Mouse (Mus musculus) kidney, embryonic 15.5 days (tissue): ENCODE results near the gene Tmod1. TPM values are rescaled to one million over a fixed set of nuclear protein-coding genes. Genes with fewer than 3 reads are reported as not detected.

Experiments used
- ATAC-seq: fragments of 200-750 bp; cut with Nextera tagmentation; replicated peaks from 2 replicates; pipeline ENCODE4 v1.8.0; 2017; ENCODE audit warnings: moderate TSS enrichment; ENCODE audit not compliant: low FRiP score
- H3K27ac ChIP-seq: fragments of 300-500 bp; sonication (generic); 2 replicates; pipeline ENCODE4 v1.5.1; 2015; ENCODE audit warnings: mild to moderate bottlenecking, inconsistent platforms
- H3K27me3 ChIP-seq: fragments of 300-500 bp; sonication (generic); 2 replicates; pipeline ENCODE4 v1.6.1; 2015; ENCODE audit warnings: inconsistent platforms
- H3K36me3 ChIP-seq: fragments of 300-500 bp; sonication (generic); 2 replicates; pipeline ENCODE4 v1.6.1; 2015; ENCODE audit warnings: inconsistent platforms
- H3K4me1 ChIP-seq: fragments of 300-500 bp; sonication (generic); 2 replicates; pipeline ENCODE4 v1.6.1; 2015; ENCODE audit warnings: inconsistent platforms
- H3K4me2 ChIP-seq: fragments of 300-500 bp; sonication (generic); 2 replicates; pipeline ENCODE4 v1.6.1; 2015; ENCODE audit warnings: moderate library complexity, mild to moderate bottlenecking, inconsistent platforms
- H3K4me3 ChIP-seq: fragments of 300-500 bp; sonication (generic); replicated peaks from 2 replicates; pipeline ENCODE4 v1.5.1; 2015; ENCODE audit warnings: mild to moderate bottlenecking, inconsistent platforms
- H3K9ac ChIP-seq: fragments of 300-500 bp; sonication (generic); 2 replicates; pipeline ENCODE4 v1.6.1; 2015; ENCODE audit warnings: mild to moderate bottlenecking, inconsistent platforms
- H3K9me3 ChIP-seq: fragments of 300-500 bp; sonication (generic); replicated peaks from 2 replicates; pipeline ENCODE4 v1.6.1; 2016; ENCODE audit warnings: inconsistent platforms
- WGBS: fragments of 180-500 bp; shearing (Covaris S2); methylation state at CpG from one replicate; pipeline ENCODE4 v1.1.7; 2015; ENCODE audit warnings: mixed read lengths; 5-methylcytosine and 5-hydroxymethylcytosine counted together
- polyA plus RNA-seq: library from polyadenylated mRNA; unstranded; fragments of >200 nt; fragmentation: Nextera tagmentation; extraction: Ambion mirVana; gene quantifications from 2 replicates; pipeline ENCODE4 v1.2.1, GENCODE M21; 2015

Tmod1 gene
- polyA plus RNA-seq, 1 experiment from 2014 or later = 8.2 TPM

GRCm38 (mm10) chr4:46096546-46096945 lies 57.8 kb downstream of the Tmod1 start:
- Histone ChIP-seq H3K9ac (no peak overlapping the region), H3K9me3 (no peaks in the 10 kb centered on the region), H3K36me3 (no peaks in the 10 kb centered on the region), H3K4me3 (no peak overlapping the region), H3K4me1 (peaks cover 35% of the 10 kb centered on the region), H3K27ac (no peak overlapping the region), H3K27me3 (no peaks in the 10 kb centered on the region), H3K4me2 (no peak overlapping the region)
- ATAC-seq = no peak
- WGBS = 86% methylated on average over 7 of the region's 7 CpGs

- Histone ChIP-seq H3K4me1 (peaks cover 32% of the 10 kb centered on the region), H3K9me3 (no peaks in the 10 kb centered on the region), H3K36me3 (no peaks in the 10 kb centered on the region), H3K27ac (no peak overlapping the region), H3K4me2 (no peak overlapping the region), H3K4me3 (no peak overlapping the region), H3K27me3 (no peaks in the 10 kb centered on the region), H3K9ac (no peak overlapping the region)
- 81% methylated on average over 2 of the region's 2 CpGs for WGBS
- ATAC-seq = no peak
Measured at GRCm38 (mm10) chr4:46097591-46097990, 58.9 kb downstream of the Tmod1 start.

DNA sequence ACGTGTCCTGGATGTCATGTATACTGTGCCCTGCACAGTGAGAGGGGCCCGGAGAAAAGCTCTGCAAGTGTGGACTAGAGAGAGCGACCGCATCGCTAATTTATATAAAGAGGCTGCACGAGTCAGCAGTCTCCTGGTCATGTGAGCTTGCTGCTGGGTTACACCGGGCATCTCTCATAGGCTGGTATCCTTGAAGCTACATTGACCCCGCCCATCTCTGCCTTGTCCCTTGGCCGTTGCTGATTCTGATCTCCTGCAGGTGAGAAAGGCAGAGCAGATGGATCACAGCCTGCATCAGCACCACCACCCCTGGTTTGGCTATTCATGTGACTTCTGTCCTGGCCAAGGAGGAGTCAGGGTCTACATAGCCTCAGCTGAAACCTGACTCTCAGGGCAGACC lies 60.4 kb downstream of the Tmod1 start:
- Histone ChIP-seq H3K27me3 (no peaks in the 10 kb centered on the region), H3K9me3 (no peaks in the 10 kb centered on the region), H3K27ac (no peak overlapping the region), H3K4me1 (peaks cover 36% of the 10 kb centered on the region), H3K9ac (no peak overlapping the region), H3K4me2 (no peak overlapping the region), H3K4me3 (no peak overlapping the region), H3K36me3 (no peaks in the 10 kb centered on the region)
- 59% methylated on average over 9 of the region's 9 CpGs for WGBS
- no peak for ATAC-seq

GRCm38 (mm10) chr4:46100539-46100938 lies 61.8 kb downstream of the Tmod1 start:
- Histone ChIP-seq H3K4me3 (no peak overlapping the region), H3K4me1 (peaks cover 33% of the 10 kb centered on the region), H3K36me3 (no peaks in the 10 kb centered on the region), H3K9ac (no peak overlapping the region), H3K27ac (peak overlapping the region; percentile 92), H3K27me3 (no peaks in the 10 kb centered on the region), H3K9me3 (no peaks in the 10 kb centered on the region), H3K4me2 (peak overlapping the region; percentile 26; the same call in 1 of the 2 replicates)
- WGBS = 25% methylated on average over 7 of the region's 7 CpGs
- peak; percentile 72 for ATAC-seq

DNA sequence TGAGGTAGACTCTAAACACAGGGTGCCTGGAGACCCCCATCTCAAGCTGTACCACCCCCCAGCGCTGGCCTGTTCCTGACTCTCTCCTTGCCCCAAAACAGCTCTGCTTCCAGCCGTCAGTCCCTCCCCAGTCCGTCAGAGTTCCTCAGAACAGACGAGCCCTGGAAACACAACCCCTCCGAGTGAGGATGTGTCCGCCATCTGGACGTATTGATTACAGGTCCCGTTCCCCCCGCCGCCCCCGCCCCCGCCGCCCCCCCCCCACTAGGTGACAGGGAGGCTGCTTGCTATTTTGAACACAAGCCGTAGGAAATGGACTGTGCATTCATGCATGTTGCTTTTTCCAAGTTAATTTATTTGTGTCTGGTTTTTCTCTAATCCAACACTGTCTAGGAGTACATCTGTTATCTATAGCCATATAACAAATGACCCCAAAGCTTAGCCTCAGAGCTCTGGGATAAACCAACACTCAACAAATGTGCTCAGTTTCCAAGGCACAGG lies 62.5 kb downstream of the Tmod1 start:
- H3K27me3 ChIP-seq = no peaks in the 10 kb centered on the region
- no peaks in the 10 kb centered on the region for H3K9me3 ChIP-seq
- H3K9ac ChIP-seq = no peak overlapping the region
- 10% methylated on average over 14 of the region's 14 CpGs for WGBS
- H3K4me3 ChIP-seq = no peak overlapping the region
- no peaks in the 10 kb centered on the region for H3K36me3 ChIP-seq
- H3K4me1 ChIP-seq = peaks cover 33% of the 10 kb centered on the region
- peak overlapping the region; percentile 26; the same call in 1 of the 2 replicates for H3K4me2 ChIP-seq
- peak; percentile 66 for ATAC-seq
- peak overlapping the region; percentile 92 for H3K27ac ChIP-seq

DNA sequence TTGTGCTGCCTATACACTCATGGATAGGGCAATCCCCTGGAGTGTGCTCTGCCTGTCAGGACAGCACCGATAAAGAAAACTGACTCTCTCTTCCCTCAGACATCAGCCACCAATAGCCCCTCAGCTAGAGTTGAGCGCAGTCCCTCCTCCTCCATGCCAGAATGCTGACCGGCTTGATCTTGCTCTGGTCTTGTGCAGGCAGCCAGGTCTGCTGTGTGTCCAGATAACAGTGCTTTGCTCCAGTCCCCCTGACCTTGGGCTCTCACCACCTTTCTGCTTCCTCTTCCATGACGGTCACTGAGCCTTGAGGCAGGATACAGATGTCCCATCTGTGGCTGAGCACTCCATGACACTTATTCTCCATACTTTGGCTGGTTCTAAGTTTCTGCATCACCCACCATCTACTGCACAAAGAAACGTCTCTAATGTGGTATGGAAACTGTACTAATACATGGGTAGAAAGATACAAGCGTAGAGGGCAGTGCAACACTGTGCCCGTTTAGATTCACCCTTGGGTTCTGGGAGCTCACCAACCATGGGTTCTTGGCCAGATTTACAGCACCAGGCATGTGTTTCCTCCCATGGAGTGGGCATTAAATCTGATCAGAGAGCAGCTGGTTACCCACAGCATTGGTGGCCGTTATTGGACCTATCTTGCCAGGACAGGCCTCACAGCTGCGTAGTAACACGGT lies 63.5 kb downstream of the Tmod1 start:
- Histone ChIP-seq H3K27ac (peak overlapping the region; percentile 59), H3K4me2 (no peak overlapping the region), H3K27me3 (no peaks in the 10 kb centered on the region), H3K9me3 (no peaks in the 10 kb centered on the region), H3K4me1 (peaks cover 33% of the 10 kb centered on the region), H3K4me3 (no peak overlapping the region), H3K9ac (no peak overlapping the region), H3K36me3 (no peaks in the 10 kb centered on the region)
- no peak for ATAC-seq
- 84% methylated on average over 10 of the region's 10 CpGs for WGBS

DNA sequence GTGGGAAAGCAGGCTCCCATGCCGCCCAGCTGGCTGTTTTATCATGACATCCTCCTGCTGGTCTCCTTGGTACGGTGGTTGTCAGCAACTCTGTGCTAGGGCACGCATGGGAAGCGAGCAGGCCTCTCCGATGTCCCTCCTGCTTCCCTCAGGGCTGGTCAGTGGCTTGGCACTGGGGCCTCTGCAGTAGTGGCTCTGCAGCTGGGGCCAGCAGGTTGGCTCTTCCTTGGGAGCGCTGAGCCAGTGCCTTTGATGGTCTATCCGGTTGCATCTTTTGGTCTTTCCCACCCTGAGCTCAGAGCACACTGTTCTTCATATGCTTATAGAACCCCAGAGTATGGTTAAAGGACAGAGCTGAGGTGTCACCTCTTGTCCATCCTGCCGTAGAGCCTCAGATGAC lies 71.3 kb downstream of the Tmod1 start:
- H3K9me3 ChIP-seq = no peaks in the 10 kb centered on the region
- 67% methylated on average over 8 of the region's 8 CpGs for WGBS
- H3K9ac ChIP-seq = no peak overlapping the region
- no peaks in the 10 kb centered on the region for H3K27me3 ChIP-seq
- no peak overlapping the region for H3K4me2 ChIP-seq
- no peak overlapping the region for H3K27ac ChIP-seq
- peaks cover 27% of the 10 kb centered on the region for H3K36me3 ChIP-seq
- H3K4me3 ChIP-seq = no peak overlapping the region
- ATAC-seq = no peak
- no peaks in the 10 kb centered on the region for H3K4me1 ChIP-seq

DNA sequence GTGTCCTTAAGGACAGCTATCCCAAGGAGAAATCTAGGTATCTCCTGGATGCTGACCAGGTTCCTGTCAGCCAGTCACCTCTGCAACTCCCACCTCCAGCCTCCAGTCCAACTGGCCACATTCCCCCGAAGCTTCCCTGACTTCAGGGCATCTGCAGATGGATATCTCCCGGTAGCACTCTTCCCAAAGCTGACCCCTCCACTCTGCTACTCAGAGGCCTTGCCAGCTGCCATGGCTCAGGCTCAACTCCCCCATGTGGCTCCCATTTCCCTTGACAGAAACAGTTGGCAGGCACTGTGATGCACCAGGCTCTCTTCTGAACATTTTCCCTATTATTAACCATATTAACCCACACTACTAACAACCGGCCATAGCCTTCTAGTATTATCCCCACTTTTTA lies 72.6 kb downstream of the Tmod1 start:
- Histone ChIP-seq H3K4me2 (no peak overlapping the region), H3K27ac (no peak overlapping the region), H3K4me3 (no peak overlapping the region), H3K4me1 (no peaks in the 10 kb centered on the region), H3K36me3 (peaks cover 40% of the 10 kb centered on the region), H3K9ac (no peak overlapping the region), H3K27me3 (no peaks in the 10 kb centered on the region), H3K9me3 (no peaks in the 10 kb centered on the region)
- WGBS = 38% methylated on average over 3 of the region's 3 CpGs
- ATAC-seq = no peak

DNA sequence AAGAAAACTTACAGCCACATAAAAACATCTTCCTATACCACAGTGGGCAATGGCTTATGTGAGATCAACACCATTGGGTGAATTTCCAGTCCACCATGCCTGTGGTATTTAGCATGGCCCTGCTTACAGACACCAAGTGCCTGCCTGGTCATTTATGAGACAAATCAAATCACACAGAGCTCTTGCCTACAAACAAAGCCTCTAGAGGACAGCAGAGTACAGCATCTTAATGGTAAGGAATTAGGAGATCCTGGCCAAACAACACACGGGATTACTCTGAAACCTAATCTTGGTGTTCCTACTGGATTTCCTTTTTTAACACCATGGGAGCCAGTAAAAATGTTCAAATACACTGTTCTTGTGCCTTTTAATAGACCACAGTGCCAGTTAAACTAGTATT lies 76.6 kb downstream of the Tmod1 start:
- ATAC-seq = no peak
- no peak overlapping the region for H3K9ac ChIP-seq
- no peaks in the 10 kb centered on the region for H3K27me3 ChIP-seq
- no peaks in the 10 kb centered on the region for H3K9me3 ChIP-seq
- no peaks in the 10 kb centered on the region for H3K4me1 ChIP-seq
- no peak overlapping the region for H3K4me3 ChIP-seq
- peaks cover 76% of the 10 kb centered on the region for H3K36me3 ChIP-seq
- WGBS = 53% methylated on average over 1 of the region's 1 CpGs
- no peak overlapping the region for H3K4me2 ChIP-seq
- H3K27ac ChIP-seq = no peak overlapping the region

DNA sequence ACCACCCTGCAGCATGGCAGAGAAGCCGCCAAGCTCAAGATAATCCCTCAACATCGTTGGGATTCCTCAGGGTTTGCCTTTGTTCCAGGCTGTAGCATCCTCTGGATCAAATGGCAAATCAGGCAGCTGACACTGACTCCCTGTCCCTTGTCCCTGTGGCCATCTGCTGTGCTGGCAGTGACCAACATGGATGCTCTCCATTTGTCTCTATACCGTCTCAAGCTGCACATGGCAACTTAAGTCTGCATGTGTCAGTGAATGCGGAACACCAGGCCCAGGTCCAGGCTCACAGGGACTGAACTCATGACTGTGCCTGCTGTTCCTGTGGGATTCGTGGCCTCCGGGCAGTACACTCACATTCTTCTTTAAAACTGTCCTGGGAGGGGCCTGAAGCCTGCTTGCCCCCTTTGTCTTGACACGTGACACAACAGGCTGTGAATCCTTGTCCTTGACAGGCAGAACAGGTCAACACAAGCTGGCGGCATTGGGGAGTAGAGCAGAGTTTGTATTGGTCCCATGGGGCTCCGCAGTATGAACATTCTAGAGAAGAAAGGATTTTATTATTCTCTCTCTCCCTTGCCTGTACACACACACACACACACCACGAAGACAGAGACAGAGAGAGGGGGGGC lies 77.9 kb downstream of the Tmod1 start:
- whole genome bisulfite sequencing = 64% methylated on average over 10 of the region's 10 CpGs
- Histone ChIP-seq H3K4me1 (no peaks in the 10 kb centered on the region), H3K36me3 (peaks cover 90% of the 10 kb centered on the region), H3K27me3 (no peaks in the 10 kb centered on the region), H3K27ac (no peak overlapping the region), H3K4me2 (no peak overlapping the region), H3K9me3 (no peaks in the 10 kb centered on the region), H3K4me3 (no peak overlapping the region), H3K9ac (no peak overlapping the region)
- ATAC-seq = no peak

- Histone ChIP-seq H3K27ac (no peak overlapping the region), H3K27me3 (no peaks in the 10 kb centered on the region), H3K4me3 (no peak overlapping the region), H3K4me1 (no peaks in the 10 kb centered on the region), H3K9me3 (no peaks in the 10 kb centered on the region), H3K9ac (no peak overlapping the region), H3K36me3 (peaks cover 99% of the 10 kb centered on the region), H3K4me2 (no peak overlapping the region)
- WGBS = 91% methylated on average over 4 of the region's 4 CpGs
- ATAC-seq = no peak
Measured at GRCm38 (mm10) chr4:46117536-46117935, 78.8 kb downstream of the Tmod1 start.

DNA sequence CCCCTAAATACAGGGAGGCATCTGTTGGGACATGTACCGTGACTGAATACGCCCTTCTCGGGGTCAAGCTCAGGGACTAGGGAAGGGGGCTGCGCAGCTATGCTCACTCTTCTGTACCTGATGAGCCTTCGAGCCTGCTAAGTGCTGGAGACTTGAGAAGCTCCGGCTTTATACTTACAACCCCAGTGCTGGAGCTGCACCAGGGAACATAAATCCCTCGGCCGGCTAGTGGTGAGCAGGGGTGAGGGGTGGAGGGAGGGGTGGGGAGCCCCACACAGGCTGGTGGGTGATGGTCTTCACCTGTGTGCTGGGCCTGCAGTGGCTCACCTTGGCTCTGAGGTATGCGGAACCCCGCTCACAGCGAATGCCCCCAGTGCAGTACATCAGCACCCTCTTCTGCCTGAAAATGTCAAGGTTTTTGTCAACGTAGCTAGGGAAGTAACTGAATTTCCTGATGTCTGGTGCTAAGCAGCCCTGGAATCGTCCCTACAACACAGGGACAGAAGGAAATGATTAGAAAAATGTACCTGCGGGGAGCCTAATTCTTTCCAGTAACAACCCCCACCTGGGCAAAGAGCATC lies 80.9 kb downstream of the Tmod1 start:
- no peak overlapping the region for H3K4me3 ChIP-seq
- no peaks in the 10 kb centered on the region for H3K27me3 ChIP-seq
- WGBS = 75% methylated on average over 14 of the region's 14 CpGs
- no peak overlapping the region for H3K9ac ChIP-seq
- no peaks in the 10 kb centered on the region for H3K9me3 ChIP-seq
- no peaks in the 10 kb centered on the region for H3K4me1 ChIP-seq
- H3K27ac ChIP-seq = no peak overlapping the region
- peak; percentile 33; the same call in 1 of the 2 replicates for ATAC-seq
- H3K4me2 ChIP-seq = no peak overlapping the region
- H3K36me3 ChIP-seq = peaks cover 97% of the 10 kb centered on the region
